Mouse (Mus musculus): Measurements from ENCODE around the gene Arhgap24. TPM values are rescaled to one million over a fixed set of nuclear protein-coding genes. Genes with fewer than 3 reads are reported as not detected.

The Arhgap24 gene
- polyA plus RNA-seq, 1 experiment from 2014 or later, result 51.1 TPM

DNA sequence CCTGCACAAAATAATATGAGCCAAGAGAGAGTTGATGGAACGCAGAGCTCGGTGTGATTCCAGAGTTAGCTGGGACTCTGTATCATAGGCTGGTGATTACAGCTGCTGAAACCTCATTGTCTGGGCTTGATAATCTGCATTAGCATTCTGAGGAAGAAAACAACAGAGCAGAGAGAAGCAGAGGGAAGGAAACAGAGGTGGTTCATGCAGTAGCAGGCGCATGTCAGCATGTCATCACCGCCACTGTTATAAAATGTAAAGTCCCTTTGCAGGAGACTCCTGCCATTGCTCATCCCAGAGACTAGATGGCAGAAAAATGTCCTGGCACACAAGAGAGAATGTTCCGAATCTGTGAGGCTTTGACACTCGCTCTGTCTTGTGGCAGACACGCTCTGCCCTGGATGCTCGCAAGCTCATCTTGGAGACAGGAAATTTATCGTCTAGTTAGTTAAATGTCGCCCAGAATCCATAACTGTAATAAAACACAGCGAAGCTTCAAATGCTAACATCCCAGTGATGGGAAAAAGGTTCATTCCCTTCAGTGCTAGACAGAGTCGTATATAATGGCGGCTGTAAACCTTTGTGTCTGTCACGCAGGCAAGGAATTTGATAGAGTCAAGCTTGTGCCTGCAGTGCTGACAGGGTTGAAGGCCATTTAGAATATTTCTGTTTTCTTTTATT, 407.4 kb downstream of the Arhgap24 start:
- Histone ChIP-seq H3K27me3 (ENCODE audit: control insufficient read depth, insufficient read depth, low read length) (no peaks in the 10 kb centered on the region), H3K4me3 (ENCODE audit: low read length) (no peak overlapping the region), H3K4me2 (replicated peaks; ENCODE audit: low read depth, low read length) (no peak overlapping the region), H3K36me3 (ENCODE audit: control insufficient read depth, insufficient read depth, low read length) (peaks cover 14% of the 10 kb centered on the region), H3K9ac (ENCODE audit: low read depth, low read length) (no peak overlapping the region), H3K27ac (ENCODE audit: low read depth, low read length) (no peak overlapping the region), H3K4me1 (ENCODE audit: control insufficient read depth, insufficient read depth, low read length) (no peaks in the 10 kb centered on the region), H3K9me3 (ENCODE audit: control insufficient read depth, low read length) (no peaks in the 10 kb centered on the region)
- no peak for ATAC-seq (ENCODE audit: low FRiP score, low TSS enrichment)
- WGBS, result 59% methylated on average over 14 of the region's 14 CpGs

- H3K4me2 ChIP-seq (replicated peaks; ENCODE audit: low read depth, low read length), result no peak overlapping the region
- H3K9me3 ChIP-seq (ENCODE audit: control insufficient read depth, low read length), result no peaks in the 10 kb centered on the region
- H3K27ac ChIP-seq (ENCODE audit: low read depth, low read length), result no peak overlapping the region
- H3K36me3 ChIP-seq (ENCODE audit: control insufficient read depth, insufficient read depth, low read length), result peaks cover 14% of the 10 kb centered on the region
- no peaks in the 10 kb centered on the region for H3K4me1 ChIP-seq (ENCODE audit: control insufficient read depth, insufficient read depth, low read length)
- 79% methylated on average over 2 of the region's 2 CpGs for WGBS
- no peak overlapping the region for H3K4me3 ChIP-seq (ENCODE audit: low read length)
- H3K27me3 ChIP-seq (ENCODE audit: control insufficient read depth, insufficient read depth, low read length), result no peaks in the 10 kb centered on the region
- H3K9ac ChIP-seq (ENCODE audit: low read depth, low read length), result no peak overlapping the region
- no peak for ATAC-seq (ENCODE audit: low FRiP score, low TSS enrichment)
Measured at GRCm38 (mm10) chr5:102889163-102889488, 407.9 kb downstream of the Arhgap24 start.

DNA sequence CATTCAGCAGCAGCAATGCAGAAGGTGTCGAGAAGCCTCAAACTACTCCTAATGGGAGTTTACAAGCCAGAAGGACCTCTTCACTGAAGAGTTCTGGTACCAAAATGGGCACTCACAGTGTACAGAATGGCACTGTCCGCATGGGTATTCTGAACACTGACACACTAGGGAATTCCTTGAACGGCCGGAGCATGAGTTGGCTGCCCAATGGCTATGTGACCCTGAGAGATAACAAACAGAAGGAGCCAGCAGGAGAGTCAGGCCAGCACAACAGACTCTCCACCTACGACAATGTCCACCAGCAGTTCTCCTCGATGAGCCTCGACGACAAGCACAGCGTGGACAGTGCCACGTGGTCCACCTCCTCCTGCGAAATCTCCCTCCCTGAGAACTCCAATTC, 411.0 kb downstream of the Arhgap24 start:
- Histone ChIP-seq H3K27me3 (ENCODE audit: control insufficient read depth, insufficient read depth, low read length) (no peaks in the 10 kb centered on the region), H3K27ac (ENCODE audit: low read depth, low read length) (no peak overlapping the region), H3K36me3 (ENCODE audit: control insufficient read depth, insufficient read depth, low read length) (peaks cover 14% of the 10 kb centered on the region), H3K4me3 (ENCODE audit: low read length) (no peak overlapping the region), H3K4me1 (ENCODE audit: control insufficient read depth, insufficient read depth, low read length) (no peaks in the 10 kb centered on the region), H3K9me3 (ENCODE audit: control insufficient read depth, low read length) (no peaks in the 10 kb centered on the region), H3K9ac (ENCODE audit: low read depth, low read length) (no peak overlapping the region), H3K4me2 (replicated peaks; ENCODE audit: low read depth, low read length) (no peak overlapping the region)
- 97% methylated on average over 11 of the region's 11 CpGs for WGBS
- ATAC-seq (ENCODE audit: low FRiP score, low TSS enrichment), result no peak

DNA sequence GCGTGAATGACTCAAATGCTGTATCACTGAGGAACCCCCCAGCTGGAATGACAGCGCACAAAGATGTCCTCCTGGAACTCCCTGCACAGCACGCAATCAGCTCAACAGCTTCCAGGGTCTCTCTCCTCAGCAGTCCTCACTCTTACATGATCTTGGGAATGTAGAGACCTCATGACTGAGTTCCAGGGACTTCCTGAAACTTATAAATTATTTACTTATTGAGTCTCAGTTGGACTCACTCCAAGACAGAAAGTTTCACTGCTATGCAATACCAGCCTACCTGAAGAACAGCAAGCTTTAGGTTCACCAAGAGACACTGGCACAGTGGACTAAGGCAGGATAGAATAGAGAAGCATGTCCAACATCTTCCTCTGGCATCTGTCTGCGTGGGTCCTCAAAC, 417.1 kb downstream of the Arhgap24 start:
- ATAC-seq (ENCODE audit: low FRiP score, low TSS enrichment), result no peak
- Histone ChIP-seq H3K4me2 (replicated peaks; ENCODE audit: low read depth, low read length) (no peak overlapping the region), H3K27me3 (ENCODE audit: control insufficient read depth, insufficient read depth, low read length) (no peaks in the 10 kb centered on the region), H3K9ac (ENCODE audit: low read depth, low read length) (no peak overlapping the region), H3K9me3 (ENCODE audit: control insufficient read depth, low read length) (no peaks in the 10 kb centered on the region), H3K4me1 (ENCODE audit: control insufficient read depth, insufficient read depth, low read length) (0 out of 2 replicates have a peak, but pooled peaks cover 2% of the 10 kb centered on the region), H3K4me3 (ENCODE audit: low read length) (no peak overlapping the region), H3K27ac (ENCODE audit: low read depth, low read length) (no peak overlapping the region), H3K36me3 (ENCODE audit: control insufficient read depth, insufficient read depth, low read length) (no peaks in the 10 kb centered on the region; the same call in 1 of the 2 replicates)
- 88% methylated on average over 4 of the region's 4 CpGs for WGBS

GRCm38 (mm10) chr5:102899680-102900215, 418.6 kb downstream of the Arhgap24 start:
- no peaks in the 10 kb centered on the region; the same call in 1 of the 2 replicates for H3K36me3 ChIP-seq (ENCODE audit: control insufficient read depth, insufficient read depth, low read length)
- H3K9ac ChIP-seq (ENCODE audit: low read depth, low read length), result no peak overlapping the region
- no peak overlapping the region for H3K4me3 ChIP-seq (ENCODE audit: low read length)
- no peak overlapping the region for H3K27ac ChIP-seq (ENCODE audit: low read depth, low read length)
- 0 out of 2 replicates have a peak, but pooled peaks cover 2% of the 10 kb centered on the region for H3K4me1 ChIP-seq (ENCODE audit: control insufficient read depth, insufficient read depth, low read length)
- ATAC-seq (ENCODE audit: low FRiP score, low TSS enrichment), result no peak
- no peaks in the 10 kb centered on the region for H3K9me3 ChIP-seq (ENCODE audit: control insufficient read depth, low read length)
- no peak overlapping the region for H3K4me2 ChIP-seq (replicated peaks; ENCODE audit: low read depth, low read length)
- 70% methylated on average over 6 of the region's 6 CpGs for WGBS
- no peaks in the 10 kb centered on the region for H3K27me3 ChIP-seq (ENCODE audit: control insufficient read depth, insufficient read depth, low read length)

- WGBS, result 82% methylated on average over 5 of the region's 5 CpGs
- ATAC-seq (ENCODE audit: low FRiP score, low TSS enrichment), result no peak
- Histone ChIP-seq H3K9me3 (ENCODE audit: control insufficient read depth, low read length) (no peaks in the 10 kb centered on the region), H3K36me3 (ENCODE audit: control insufficient read depth, insufficient read depth, low read length) (no peaks in the 10 kb centered on the region; the same call in 1 of the 2 replicates), H3K4me2 (replicated peaks; ENCODE audit: low read depth, low read length) (no peak overlapping the region), H3K27me3 (ENCODE audit: control insufficient read depth, insufficient read depth, low read length) (no peaks in the 10 kb centered on the region), H3K4me1 (ENCODE audit: control insufficient read depth, insufficient read depth, low read length) (0 out of 2 replicates have a peak, but pooled peaks cover 2% of the 10 kb centered on the region), H3K27ac (ENCODE audit: low read depth, low read length) (no peak overlapping the region), H3K4me3 (ENCODE audit: low read length) (no peak overlapping the region), H3K9ac (ENCODE audit: low read depth, low read length) (no peak overlapping the region)
Measured at GRCm38 (mm10) chr5:102901176-102901575, 420.0 kb downstream of the Arhgap24 start.

GRCm38 (mm10) chr5:102903487-102903886, 422.3 kb downstream of the Arhgap24 start:
- no peaks in the 10 kb centered on the region for H3K9me3 ChIP-seq (ENCODE audit: control insufficient read depth, low read length)
- H3K36me3 ChIP-seq (ENCODE audit: control insufficient read depth, insufficient read depth, low read length), result no peaks in the 10 kb centered on the region; the same call in 1 of the 2 replicates
- H3K4me1 ChIP-seq (ENCODE audit: control insufficient read depth, insufficient read depth, low read length), result 0 out of 2 replicates have a peak, but pooled peaks cover 2% of the 10 kb centered on the region
- H3K27me3 ChIP-seq (ENCODE audit: control insufficient read depth, insufficient read depth, low read length), result no peaks in the 10 kb centered on the region
- 64% methylated on average over 9 of the region's 9 CpGs for WGBS
- H3K4me3 ChIP-seq (ENCODE audit: low read length), result no peak overlapping the region
- peak; percentile 57; the same call in 1 of the 2 replicates for ATAC-seq (ENCODE audit: low FRiP score, low TSS enrichment)
- H3K9ac ChIP-seq (ENCODE audit: low read depth, low read length), result no peak overlapping the region
- H3K4me2 ChIP-seq (replicated peaks; ENCODE audit: low read depth, low read length), result no peak overlapping the region
- H3K27ac ChIP-seq (ENCODE audit: low read depth, low read length), result no peak overlapping the region

DNA sequence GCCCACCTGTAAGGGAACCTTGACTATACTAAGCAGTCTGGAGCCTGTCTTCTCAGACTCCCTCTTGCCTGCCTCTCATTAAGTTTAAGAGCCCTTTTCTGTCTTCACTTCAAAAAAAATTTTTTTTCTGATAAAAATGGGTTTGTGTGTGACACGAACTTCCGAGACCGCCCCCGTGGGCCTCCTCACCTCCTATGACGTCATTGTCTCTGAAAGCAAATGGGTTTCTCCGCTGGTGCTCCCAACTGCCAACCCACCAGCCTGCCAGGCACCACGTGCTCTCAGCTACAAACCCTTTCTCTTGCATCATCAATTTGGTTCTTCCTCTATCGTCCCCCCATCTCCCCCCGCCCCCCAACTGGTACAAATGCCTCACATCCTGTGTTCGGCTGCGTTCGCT, 422.9 kb downstream of the Arhgap24 start:
- 0 out of 2 replicates have a peak, but pooled peaks cover 2% of the 10 kb centered on the region for H3K4me1 ChIP-seq (ENCODE audit: control insufficient read depth, insufficient read depth, low read length)
- no peaks in the 10 kb centered on the region for H3K27me3 ChIP-seq (ENCODE audit: control insufficient read depth, insufficient read depth, low read length)
- 77% methylated on average over 12 of the region's 12 CpGs for WGBS
- no peak overlapping the region for H3K4me2 ChIP-seq (replicated peaks; ENCODE audit: low read depth, low read length)
- no peaks in the 10 kb centered on the region for H3K9me3 ChIP-seq (ENCODE audit: control insufficient read depth, low read length)
- no peak for ATAC-seq (ENCODE audit: low FRiP score, low TSS enrichment)
- no peak overlapping the region for H3K4me3 ChIP-seq (ENCODE audit: low read length)
- H3K9ac ChIP-seq (ENCODE audit: low read depth, low read length), result no peak overlapping the region
- H3K36me3 ChIP-seq (ENCODE audit: control insufficient read depth, insufficient read depth, low read length), result no peaks in the 10 kb centered on the region
- no peak overlapping the region for H3K27ac ChIP-seq (ENCODE audit: low read depth, low read length)

DNA sequence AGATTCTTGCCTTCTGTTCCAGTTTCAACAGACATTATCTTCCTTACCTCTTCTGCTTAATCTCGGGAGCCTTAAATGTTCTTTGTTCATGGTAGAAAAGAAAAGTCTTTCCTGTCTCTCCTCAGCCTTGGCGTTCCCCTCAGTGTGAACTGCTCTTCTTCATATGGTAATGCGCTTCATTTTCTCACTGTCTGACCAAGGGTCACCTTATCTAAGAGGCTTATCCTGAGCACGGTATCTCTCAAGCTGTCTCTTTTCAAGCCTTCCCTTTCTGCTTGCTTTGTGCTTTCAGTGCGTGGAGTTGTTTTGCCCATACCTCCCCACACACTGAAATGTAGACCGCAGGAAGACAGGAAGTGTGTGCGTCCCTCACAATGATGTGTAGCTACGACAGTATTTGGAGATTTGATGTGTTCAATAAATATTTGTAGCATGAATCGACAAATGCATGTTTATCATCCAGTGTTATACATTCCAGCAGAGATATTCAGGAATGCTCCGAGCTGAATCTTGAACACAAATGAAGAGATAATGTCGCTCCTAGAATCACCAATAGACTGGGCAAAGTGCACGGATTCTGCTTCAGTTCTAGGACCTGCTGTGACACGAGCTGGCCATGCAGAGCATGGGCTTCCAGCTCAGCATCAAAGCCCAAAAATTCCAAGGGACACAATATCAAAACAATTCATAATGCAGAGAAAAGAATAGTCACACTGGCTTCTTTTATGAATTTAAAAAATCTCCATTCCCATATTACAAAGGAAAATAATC, 424.4 kb downstream of the Arhgap24 start:
- Histone ChIP-seq H3K9me3 (ENCODE audit: control insufficient read depth, low read length) (no peaks in the 10 kb centered on the region), H3K27ac (ENCODE audit: low read depth, low read length) (no peak overlapping the region), H3K4me3 (ENCODE audit: low read length) (no peak overlapping the region), H3K4me1 (ENCODE audit: control insufficient read depth, insufficient read depth, low read length) (no peaks in the 10 kb centered on the region), H3K36me3 (ENCODE audit: control insufficient read depth, insufficient read depth, low read length) (no peaks in the 10 kb centered on the region), H3K27me3 (ENCODE audit: control insufficient read depth, insufficient read depth, low read length) (no peaks in the 10 kb centered on the region), H3K4me2 (replicated peaks; ENCODE audit: low read depth, low read length) (no peak overlapping the region), H3K9ac (ENCODE audit: low read depth, low read length) (no peak overlapping the region)
- 73% methylated on average over 13 of the region's 13 CpGs for WGBS
- no peak for ATAC-seq (ENCODE audit: low FRiP score, low TSS enrichment)
